Mouse (Mus musculus): ENCODE measurements around the gene B3gnt6.
"Not testable (repeated sequence)": the region's sequence is repeated elsewhere in the genome, so short reads cannot be mapped to it uniquely, and the experiment has no call there.

The B3gnt6 gene

DNA sequence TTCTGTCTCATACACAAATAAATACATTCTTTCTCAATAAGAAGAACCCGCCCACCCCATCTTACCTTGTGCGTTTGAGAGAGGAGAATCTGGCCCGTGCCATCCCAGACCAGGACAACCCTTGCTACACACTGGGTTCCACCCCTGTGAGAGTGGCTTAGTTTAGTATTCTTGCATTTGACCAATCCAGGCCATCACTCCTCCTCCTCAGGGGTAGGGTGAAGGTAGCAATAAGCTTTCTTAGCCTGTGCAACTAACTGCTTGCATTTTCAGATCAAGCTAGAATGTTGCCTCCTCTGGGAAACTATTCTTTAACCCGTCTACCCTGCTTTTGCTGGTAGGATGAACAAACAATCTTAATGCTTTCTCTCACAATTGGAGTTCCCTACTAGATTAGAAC, at the start of gene B3gnt6:
TSS of gene B3gnt6 (minus strand) at position 101 of the 400 bp plus-strand sequence.
- no peak for DNase-seq (ENCODE audit: low spot score in 2 of 2)

GRCm38 (mm10) chr7:98236686-98237359, 37.5 kb upstream of the B3gnt6 start:
- no peak for DNase-seq (ENCODE audit: low spot score in 2 of 2)

DNA sequence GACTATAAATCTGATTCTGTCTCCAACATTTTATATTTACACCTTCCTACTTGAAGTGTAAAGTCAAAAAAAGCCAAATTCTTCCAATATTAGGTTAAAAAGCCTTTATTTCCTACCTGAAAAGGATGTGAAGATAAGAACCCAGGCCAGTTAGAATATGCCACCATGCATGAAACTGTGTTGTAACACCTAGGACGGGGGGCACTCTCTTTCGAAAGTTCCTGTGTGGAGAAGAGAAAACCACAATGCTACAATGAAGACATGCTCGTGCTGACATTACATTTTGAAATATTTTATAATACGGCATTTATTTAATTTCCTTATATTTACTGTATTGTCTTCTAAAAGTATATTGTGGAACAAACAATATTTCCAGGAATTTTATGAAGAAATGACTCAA, 24.5 kb upstream of the B3gnt6 start:
- no peak for DNase-seq (ENCODE audit: low spot score in 2 of 2)

DNA sequence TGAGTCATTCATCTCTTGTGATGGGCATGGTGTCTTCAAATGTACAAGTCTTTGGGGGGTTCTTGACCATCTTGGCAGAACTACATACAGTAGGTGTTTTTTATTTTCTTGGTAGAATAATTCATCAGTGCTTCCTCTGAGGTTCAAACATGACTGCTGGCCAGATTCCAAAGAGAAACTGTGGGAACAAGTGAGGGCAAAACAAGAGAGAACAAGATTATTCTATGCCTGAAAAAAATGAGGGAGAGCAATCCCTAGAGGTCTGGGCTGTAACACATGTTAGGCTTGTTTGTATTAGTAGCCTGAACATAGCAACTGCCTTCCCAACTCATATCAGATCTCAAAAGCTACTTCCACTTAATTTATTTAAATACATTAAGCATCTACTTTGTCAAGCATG, 17.4 kb upstream of the B3gnt6 start:
- DNase-seq (ENCODE audit: low spot score in 2 of 2): no peak

DNA sequence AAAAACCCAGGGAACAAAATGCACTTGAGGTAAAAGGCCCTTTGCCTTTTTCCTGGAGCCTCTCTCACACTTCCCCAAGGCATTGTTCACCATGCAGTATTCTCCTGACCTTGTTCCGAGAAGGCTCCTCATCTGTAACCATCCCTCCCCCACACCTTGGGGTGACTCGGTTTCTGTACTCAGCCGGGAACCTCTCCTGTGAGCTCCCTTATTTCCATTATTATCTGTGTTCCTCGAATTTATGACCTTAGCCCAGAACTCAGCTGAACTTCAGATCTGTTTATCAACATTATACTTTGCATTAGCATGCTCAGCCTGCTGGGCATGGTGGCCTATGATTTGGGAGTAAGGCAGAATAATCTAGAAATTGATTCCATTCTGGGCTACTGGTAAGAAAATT, 3.7 kb upstream of the B3gnt6 start:
- DNase-seq (ENCODE audit: low spot score in 2 of 2): no peak

GRCm38 (mm10) chr7:98201493-98202028, 2.3 kb upstream of the B3gnt6 start:
- DNase-seq (ENCODE audit: low spot score in 2 of 2): no peak

GRCm38 (mm10) chr7:98200396-98200795, 1.1 kb upstream of the B3gnt6 start:
- no peak for DNase-seq (ENCODE audit: low spot score in 2 of 2)

GRCm38 (mm10) chr7:98195151-98195801, 4.0 kb downstream of the B3gnt6 start:
- DNase-seq (ENCODE audit: low spot score in 2 of 2): no peak

- DNase-seq (ENCODE audit: low spot score in 2 of 2): peak; percentile 42 to 58
Measured at GRCm38 (mm10) chr7:98194026-98194792, 5.1 kb downstream of the B3gnt6 start.

DNA sequence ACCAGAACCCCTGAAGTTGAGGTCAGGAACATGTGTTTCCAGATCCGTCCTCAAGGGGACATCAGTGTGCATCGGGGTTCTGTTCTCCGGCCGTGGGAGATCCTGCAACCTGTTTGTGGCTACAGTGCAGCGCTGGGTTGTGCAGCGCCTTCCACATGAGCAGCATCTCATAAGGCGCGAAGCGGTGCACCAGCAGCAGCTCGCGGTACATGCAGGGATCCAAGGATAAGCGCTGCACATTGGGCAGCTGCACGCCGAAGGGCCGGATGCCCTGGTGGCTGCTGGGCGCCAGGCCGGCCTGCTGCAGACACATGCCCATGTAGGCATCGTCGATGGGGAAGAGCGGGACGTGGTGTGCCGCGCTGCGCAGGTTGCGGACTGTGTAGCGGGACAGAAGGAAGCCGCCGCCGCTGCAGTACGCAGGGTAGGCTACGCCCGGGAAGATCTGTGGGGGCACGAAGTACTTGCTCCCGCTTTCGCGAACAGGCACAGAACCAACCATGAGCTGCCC, 5.7 kb downstream of the B3gnt6 start:
- DNase-seq (ENCODE audit: low spot score in 2 of 2): peak in 1 of 2 experiments; percentile 28

DNA sequence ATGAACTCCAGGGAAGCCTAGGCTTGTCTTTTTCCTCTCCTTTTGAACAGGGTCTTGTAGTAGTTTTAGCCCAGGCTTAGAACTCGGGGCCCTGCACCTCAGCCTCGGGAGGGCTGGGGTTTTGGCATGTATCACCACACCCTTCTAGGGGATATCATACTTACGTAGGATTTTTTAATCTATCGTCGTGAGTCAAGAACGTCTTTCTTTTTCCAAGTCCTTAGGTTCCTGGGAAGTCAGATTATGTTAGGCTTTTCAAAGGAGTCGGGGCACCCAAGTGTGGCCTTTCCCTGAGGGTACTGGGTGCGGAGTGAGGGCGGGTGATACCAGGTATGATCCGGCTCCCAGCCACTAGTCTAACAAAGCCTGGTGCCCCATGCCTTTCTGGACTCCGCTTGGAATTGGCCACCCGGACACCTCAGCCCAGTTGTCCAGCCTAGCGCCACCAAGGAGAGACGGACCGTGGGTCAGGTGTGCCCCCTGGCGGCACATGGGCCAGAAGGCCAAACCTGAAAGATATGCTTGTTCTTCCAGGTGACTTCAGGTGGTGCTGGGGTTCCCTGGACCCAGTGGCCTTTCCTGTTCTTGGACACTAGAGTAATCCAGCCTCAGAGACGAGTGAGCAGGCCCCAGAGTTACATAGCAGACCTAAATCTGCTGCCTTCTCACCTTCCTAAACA, 7.6 kb downstream of the B3gnt6 start:
- no peak for DNase-seq (ENCODE audit: low spot score in 2 of 2)

- DNase-seq (ENCODE audit: low spot score in 2 of 2): no peak
Measured at GRCm38 (mm10) chr7:98190578-98190977, 8.7 kb downstream of the B3gnt6 start.

DNA sequence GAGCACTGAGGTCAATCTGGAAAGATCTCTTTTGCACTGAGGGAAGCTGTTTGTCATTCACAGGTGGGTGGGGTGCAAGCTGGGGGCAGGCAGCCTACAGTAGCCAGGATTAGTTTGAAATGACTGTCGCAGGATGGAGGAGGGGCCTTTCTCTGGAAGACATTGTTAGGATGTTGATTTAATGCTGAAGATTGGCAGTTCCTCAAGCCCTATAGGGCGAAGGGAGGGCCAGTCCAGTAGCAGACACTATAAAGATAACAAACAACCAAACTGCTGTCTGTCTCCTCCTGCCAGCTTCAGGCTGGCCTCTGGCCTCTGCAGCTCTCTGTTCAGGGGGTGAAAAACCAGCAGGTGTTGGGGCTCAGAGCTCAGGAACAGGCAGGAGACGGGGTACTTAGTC, 9.5 kb downstream of the B3gnt6 start:
- DNase-seq (ENCODE audit: low spot score in 2 of 2): no peak

DNA sequence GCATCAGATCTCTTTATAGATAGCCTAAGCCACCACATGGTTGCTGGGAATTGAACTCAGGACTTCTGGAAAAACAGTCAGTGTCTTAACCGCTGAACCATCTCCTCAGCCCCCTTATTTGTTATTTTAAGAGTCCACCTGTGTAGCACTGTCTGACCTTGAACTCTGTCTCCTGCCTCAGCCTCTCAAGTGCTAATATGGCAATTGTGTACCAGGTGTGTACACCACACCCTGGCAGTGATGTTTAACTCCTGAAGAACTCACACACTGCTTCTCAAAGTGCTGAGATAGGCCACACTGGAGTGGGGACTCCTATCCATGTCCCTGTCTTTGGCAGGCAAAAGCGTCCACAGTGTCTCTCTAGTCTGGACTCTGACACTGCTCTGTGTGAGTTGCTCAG, 10.6 kb downstream of the B3gnt6 start:
- no peak for DNase-seq (ENCODE audit: low spot score in 2 of 2)

DNA sequence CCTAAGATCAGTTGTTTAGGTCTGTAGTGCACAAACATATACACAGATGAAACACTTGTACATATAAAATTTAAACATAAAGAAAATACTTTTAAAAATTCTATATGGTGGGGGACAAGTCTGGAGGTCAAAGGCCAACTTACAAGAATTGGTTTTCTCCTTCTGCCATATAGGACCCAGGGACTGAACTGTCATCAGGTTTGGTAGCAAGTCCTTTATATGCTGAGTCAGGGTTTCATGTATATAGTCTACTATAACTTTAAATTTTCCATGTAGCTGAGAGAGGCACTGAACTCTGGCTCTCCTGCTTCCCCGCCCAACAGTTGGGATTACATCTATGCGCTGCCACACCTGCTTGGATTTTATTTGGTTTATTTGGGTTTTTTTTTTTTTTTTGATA, 11.0 kb downstream of the B3gnt6 start:
- no peak for DNase-seq (ENCODE audit: low spot score in 2 of 2)

DNA sequence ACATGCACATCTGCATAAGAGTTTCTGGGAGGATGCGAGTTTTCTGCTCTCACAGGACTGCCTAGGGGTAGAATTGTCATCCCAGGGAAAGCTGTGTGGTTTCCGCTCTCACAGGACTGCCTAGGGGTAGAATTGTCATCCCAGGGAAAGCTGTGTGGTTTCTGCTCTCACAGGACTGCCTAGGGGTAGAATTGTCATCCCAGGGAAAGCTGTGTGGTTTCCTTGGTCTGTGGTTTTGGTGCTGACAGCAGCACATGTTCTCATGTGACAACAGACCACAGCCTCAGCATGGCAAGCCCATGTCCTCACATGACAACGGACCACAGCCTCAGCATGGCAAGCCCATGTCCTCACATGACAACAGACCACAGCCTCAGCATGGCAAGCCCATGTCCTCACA, 11.9 kb downstream of the B3gnt6 start:
- not testable (repeated sequence) for DNase-seq (ENCODE audit: low spot score in 2 of 2)

DNA sequence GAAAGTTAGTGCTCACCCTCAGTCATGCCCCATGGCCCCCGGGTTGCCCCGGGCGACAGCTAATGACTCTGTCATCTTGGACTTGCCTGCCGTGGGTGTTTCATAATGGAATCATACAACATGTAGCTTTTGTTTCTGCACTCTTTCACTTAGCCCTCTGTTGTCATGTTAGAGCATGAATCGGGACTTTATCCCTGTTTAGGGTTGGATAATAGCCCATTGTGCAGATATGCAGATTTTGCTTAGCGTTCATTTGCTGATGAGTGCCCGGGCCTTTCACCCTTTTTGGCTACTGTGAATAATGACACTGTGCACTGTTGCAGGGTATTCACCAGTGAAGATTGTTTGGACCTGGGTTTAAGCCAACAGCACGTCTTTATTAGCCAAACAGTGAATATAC, 12.6 kb downstream of the B3gnt6 start:
- DNase-seq (ENCODE audit: low spot score in 2 of 2): no peak

DNA sequence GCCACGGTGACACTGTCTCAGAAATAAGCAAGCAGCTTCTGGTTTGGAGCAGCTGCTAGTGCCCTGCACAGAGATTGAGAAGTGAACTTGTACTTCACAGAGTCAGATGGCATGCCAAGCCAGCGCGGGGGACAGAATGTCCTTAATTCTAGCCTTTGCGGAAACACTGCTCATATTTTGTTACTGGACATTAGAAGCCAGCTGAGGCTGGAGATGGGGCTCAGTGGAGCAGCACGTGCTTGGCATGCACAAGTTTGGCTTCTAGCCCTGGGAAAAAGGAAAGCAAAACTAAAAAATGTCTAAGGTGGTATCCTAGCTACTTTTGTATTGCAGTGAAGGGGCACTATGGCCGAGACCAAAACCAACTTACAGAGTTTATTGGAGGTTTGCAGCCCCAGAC, 14.0 kb downstream of the B3gnt6 start:
- DNase-seq (ENCODE audit: low spot score in 2 of 2): no peak

GRCm38 (mm10) chr7:98178560-98179231, 20.6 kb downstream of the B3gnt6 start:
- DNase-seq (ENCODE audit: low spot score in 2 of 2): no peak

DNA sequence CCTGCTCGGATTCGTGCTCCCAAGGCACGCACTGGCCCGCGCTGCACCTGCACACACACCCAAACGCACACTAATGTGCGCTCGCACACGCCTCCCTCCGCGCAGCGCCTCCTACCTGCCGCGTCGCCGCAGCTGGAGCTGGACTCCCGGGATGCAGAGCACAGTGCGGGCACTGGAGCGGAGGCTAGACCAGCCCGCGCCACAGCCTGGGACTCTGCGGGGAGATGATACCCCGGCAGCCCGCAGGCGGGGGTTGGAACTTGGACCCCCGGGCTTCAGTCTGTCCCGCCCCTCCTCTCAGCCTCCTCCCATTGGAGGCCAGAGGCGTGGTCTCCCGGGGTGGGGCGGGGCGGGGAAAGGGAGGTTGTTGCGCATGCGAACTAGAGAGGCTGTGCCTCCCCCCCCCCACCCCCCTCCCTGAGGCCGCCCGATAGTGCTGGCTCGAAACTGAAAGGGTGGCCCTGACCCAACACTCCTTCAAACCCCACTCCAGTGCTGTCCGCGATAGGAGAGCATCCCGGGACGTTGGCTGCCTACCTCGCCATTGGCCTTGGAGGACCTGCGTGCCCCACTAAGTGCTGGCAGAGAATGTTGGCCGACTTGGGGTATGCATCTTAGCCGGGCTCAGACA, 21.2 kb downstream of the B3gnt6 start, which contains the start of gene Capn5:
TSS of gene Capn5 (minus strand) at position 346 of the 631 bp plus-strand sequence.
- peak; percentile 67 to 68 for DNase-seq (ENCODE audit: low spot score in 2 of 2)

GRCm38 (mm10) chr7:98177566-98177928, 21.7 kb downstream of the B3gnt6 start:
- DNase-seq (ENCODE audit: low spot score in 2 of 2): no peak
